Mouse (Mus musculus) neural tube, embryonic 14.5 days (tissue): ENCODE measurements around the gene Llgl2. TPM values are rescaled to one million over a fixed set of nuclear protein-coding genes. Genes with fewer than 3 reads are reported as not detected.
"Not testable (repeated sequence)": the region's sequence is repeated elsewhere in the genome, so short reads cannot be mapped to it uniquely, and the experiment has no call there.

ENCODE experiments used
- ATAC-seq: fragments of 200-750 bp; cut with Nextera tagmentation; 2 replicates; pipeline ENCODE4 v1.8.0; 2017; ENCODE audit warnings: low read depth, mild to moderate bottlenecking, moderate TSS enrichment, moderate library complexity
- H3K27ac ChIP-seq: fragments of 300-500 bp; sonication (generic); 2 replicates; pipeline ENCODE4 v1.5.1; 2014; ENCODE audit warnings: low read depth, mild to moderate bottlenecking, control low read depth, low read length, moderate library complexity, mixed read lengths
- H3K27me3 ChIP-seq: fragments of 300-500 bp; sonication (generic); 2 replicates; pipeline ENCODE4 v1.6.1; 2014; ENCODE audit warnings: low read length; ENCODE audit not compliant: control insufficient read depth, insufficient read depth
- H3K36me3 ChIP-seq: fragments of 300-500 bp; sonication (generic); 2 replicates; pipeline ENCODE4 v1.6.1; 2014; ENCODE audit warnings: low read length, mixed read lengths; ENCODE audit not compliant: control insufficient read depth, insufficient read depth
- H3K4me1 ChIP-seq: fragments of 300-500 bp; sonication (generic); 2 replicates; pipeline ENCODE4 v1.6.1; 2014; ENCODE audit warnings: low read length; ENCODE audit not compliant: control insufficient read depth, insufficient read depth
- H3K4me2 ChIP-seq: fragments of 300-500 bp; sonication (generic); 2 replicates; pipeline ENCODE4 v1.6.1; 2014; ENCODE audit warnings: mild to moderate bottlenecking, low read depth, low read length, control low read depth
- H3K4me3 ChIP-seq: fragments of 300-500 bp; sonication (generic); 2 replicates; pipeline ENCODE4 v1.5.1; 2014; ENCODE audit warnings: low read depth, low read length, control low read depth, mixed read lengths
- H3K9ac ChIP-seq: fragments of 300-500 bp; sonication (generic); replicated peaks from 2 replicates; pipeline ENCODE4 v1.6.1; 2014; ENCODE audit warnings: low read depth, mild to moderate bottlenecking, control low read depth, low read length, mixed read lengths
- H3K9me3 ChIP-seq: fragments of 300-500 bp; sonication (generic); 2 replicates; pipeline ENCODE4 v1.6.1; 2016; ENCODE audit warnings: low read length; ENCODE audit not compliant: control insufficient read depth
- WGBS: fragments of 180-500 bp; shearing (Covaris S2); extraction: QIAGEN DNeasy Blood & Tissue Kit; methylation state at CpG from one replicate; pipeline ENCODE4 v1.1.7; 2014; 5-methylcytosine and 5-hydroxymethylcytosine counted together
- polyA plus RNA-seq: library from polyadenylated mRNA; unstranded; fragments of >200 nt; fragmentation: Nextera tagmentation; extraction: Ambion mirVana; gene quantifications from 2 replicates; pipeline ENCODE4 v1.2.1, GENCODE M21; 2014

The Llgl2 gene
- polyA plus RNA-seq, 1 experiment from 2014 or later, result 0.50 TPM

DNA sequence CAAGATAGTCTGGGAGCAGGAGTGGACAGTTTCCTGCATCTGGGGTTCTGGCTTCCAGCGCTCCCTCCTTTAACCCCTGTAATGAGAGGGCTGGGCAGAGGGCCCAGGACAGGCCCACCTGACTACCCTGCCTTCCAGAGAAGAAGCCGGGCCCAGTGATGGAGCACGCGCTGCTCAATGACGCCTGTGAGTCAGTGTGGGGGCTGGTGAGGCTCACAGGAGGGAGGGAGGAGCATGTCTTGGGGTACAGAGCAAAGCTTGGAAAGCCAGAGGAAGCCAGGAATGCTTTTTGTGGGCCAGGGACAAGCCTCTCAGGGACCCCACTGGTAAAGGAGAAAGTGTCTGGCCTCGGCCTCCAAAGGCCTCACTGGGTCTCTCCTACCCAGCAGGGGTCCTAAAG is 30.8 kb downstream of the Llgl2 start:
- H3K9ac ChIP-seq, result no peak overlapping the region
- H3K9me3 ChIP-seq, result no peaks in the 10 kb centered on the region
- H3K4me3 ChIP-seq, result no peak overlapping the region
- WGBS, result 93% methylated on average over 6 of the region's 6 CpGs
- no peaks in the 10 kb centered on the region for H3K36me3 ChIP-seq
- peaks cover 21% of the 10 kb centered on the region for H3K27me3 ChIP-seq
- no peak overlapping the region for H3K27ac ChIP-seq
- ATAC-seq, result no peak
- 0 out of 2 replicates have a peak, but pooled peaks cover 6% of the 10 kb centered on the region for H3K4me1 ChIP-seq
- H3K4me2 ChIP-seq, result no peak overlapping the region

DNA sequence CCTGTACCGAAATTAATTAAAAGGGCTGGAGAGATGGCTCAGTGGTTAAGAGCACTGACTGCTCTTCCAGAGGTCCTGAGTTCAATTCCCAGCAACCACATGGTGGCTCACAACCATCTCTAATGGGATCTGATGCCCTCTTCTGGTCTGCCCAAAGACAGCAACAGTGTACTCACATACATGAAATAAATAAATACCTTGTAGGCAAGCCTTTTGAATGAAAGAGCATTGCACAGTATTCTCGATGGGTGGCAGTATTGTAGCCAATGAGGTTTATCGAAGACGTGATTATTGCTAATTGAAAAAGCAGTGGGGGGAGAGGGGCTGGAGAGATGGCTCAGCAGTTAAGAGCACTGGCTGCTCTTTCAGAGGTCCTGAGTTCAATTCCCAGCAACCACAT is 33.3 kb downstream of the Llgl2 start:
- not testable (repeated sequence) for H3K4me2 ChIP-seq, H3K4me1 ChIP-seq, H3K36me3 ChIP-seq, ATAC-seq, H3K9me3 ChIP-seq, H3K4me3 ChIP-seq, H3K9ac ChIP-seq, H3K27ac ChIP-seq
- peaks cover 27% of the 10 kb centered on the region for H3K27me3 ChIP-seq
- 93% methylated on average over 4 of the region's 4 CpGs for WGBS

DNA sequence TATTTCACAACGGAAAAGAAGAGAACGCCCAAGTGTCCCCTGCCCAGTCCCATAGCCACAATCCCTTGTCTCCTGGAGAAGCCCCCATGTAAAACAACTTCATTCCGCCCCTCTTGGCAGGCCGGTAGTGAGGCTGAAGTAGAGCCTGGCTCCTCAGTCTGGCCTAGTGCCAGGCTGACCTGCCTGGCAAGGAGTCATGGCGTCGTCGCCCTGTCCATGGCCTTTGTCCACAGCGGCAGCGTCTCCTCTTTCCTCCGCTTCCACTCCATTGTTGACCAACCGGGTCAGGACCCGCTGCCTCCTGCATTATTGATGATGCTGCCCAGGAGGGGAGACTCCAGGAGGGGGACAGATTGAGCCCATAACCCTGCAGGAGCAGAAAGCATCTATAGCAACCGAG is 34.1 kb downstream of the Llgl2 start:
- H3K4me2 ChIP-seq, result no peak overlapping the region
- no peaks in the 10 kb centered on the region for H3K36me3 ChIP-seq
- WGBS, result 37% methylated on average over 13 of the region's 13 CpGs
- H3K4me1 ChIP-seq, result 0 out of 2 replicates have a peak, but pooled peaks cover 6% of the 10 kb centered on the region
- no peaks in the 10 kb centered on the region for H3K9me3 ChIP-seq
- ATAC-seq, result no peak
- H3K9ac ChIP-seq, result no peak overlapping the region
- no peak overlapping the region for H3K4me3 ChIP-seq
- H3K27me3 ChIP-seq, result peaks cover 27% of the 10 kb centered on the region
- H3K27ac ChIP-seq, result no peak overlapping the region

DNA sequence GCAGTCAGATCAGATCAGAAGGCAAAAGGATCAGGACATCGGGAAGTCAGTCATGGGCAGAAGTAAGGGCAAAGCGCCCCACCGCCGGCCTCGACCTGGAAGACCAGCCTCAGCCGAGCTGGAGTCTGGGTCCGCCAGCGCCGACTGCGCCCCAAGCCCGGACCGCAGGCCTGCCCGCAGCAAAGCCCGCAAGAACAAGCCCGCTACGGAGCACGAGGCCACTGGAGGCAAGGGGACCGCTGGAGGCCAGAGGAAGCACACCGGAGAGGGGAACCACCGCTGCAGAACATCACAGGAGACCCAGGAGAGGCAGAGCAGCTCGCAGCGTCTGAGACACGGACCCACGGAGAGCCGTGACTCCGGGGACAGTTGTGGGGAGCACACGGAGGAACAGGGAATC is 34.5 kb downstream of the Llgl2 start, which contains the start of gene Myo15b:
Myo15b (plus strand) TSS at position 53 of the 400 bp plus-strand sequence.
- no peaks in the 10 kb centered on the region for H3K36me3 ChIP-seq
- no peak for ATAC-seq
- no peaks in the 10 kb centered on the region for H3K9me3 ChIP-seq
- peaks cover 27% of the 10 kb centered on the region for H3K27me3 ChIP-seq
- 0 out of 2 replicates have a peak, but pooled peaks cover 6% of the 10 kb centered on the region for H3K4me1 ChIP-seq
- H3K4me3 ChIP-seq, result peak within 1 kb of the TSS; percentile 26
- 11% methylated on average over 27 of the region's 27 CpGs for WGBS
- H3K9ac ChIP-seq, result peak within 1 kb of the TSS; percentile 39; the same call in 1 of the 2 replicates
- H3K4me2 ChIP-seq, result peak within 1 kb of the TSS; percentile 44
- no peak within 1 kb of the TSS for H3K27ac ChIP-seq

DNA sequence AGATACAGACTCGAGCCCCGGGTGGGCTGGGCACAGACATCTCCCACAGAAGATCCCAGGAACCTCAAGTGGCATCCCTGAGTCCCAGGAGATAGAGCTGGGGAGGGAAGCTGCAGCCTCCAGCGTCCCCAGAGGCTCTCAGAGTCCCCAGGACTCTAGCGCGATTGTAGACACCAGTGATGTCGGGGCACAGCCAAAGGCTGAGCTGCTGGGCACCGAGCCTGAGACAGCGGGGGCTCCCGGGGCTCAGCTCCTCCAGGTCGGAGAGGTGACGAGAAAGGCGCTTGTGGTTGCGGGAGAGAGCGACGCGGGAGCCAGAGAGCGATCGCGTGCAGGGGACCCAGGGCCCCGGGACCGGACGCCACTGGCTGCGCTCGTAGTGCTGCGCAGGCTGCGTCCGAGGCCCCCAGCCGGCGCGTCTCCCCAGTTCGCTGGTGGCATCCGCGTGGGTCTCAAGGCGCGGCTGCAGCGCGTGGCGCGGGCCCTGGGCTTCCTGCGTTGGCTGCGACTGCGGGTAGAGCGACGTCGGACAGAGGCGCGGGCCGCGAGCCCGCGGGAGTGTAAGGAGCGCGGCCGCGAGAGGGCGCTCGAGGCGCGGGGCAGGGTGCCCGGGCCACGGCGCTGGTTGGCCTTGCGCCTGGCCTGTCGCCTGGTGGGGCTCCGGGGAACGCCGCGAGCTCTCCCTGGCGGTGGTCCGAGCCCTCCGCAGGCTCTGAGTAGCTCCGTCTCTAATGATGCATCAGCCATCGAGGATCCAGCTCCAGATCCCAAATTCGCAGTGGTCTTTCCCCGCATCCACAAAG is 35.5 kb downstream of the Llgl2 start:
- peak; percentile 86; the same call in 1 of the 2 replicates for ATAC-seq
- peak overlapping the region; percentile 39; the same call in 1 of the 2 replicates for H3K9ac ChIP-seq
- peak overlapping the region; percentile 44 for H3K4me2 ChIP-seq
- H3K4me3 ChIP-seq, result peak overlapping the region; percentile 26
- H3K27me3 ChIP-seq, result peaks cover 27% of the 10 kb centered on the region
- 2% methylated on average over 57 of the region's 75 CpGs for WGBS
- 0 out of 2 replicates have a peak, but pooled peaks cover 6% of the 10 kb centered on the region for H3K4me1 ChIP-seq
- H3K9me3 ChIP-seq, result no peaks in the 10 kb centered on the region
- no peaks in the 10 kb centered on the region for H3K36me3 ChIP-seq
- no peak overlapping the region for H3K27ac ChIP-seq

DNA sequence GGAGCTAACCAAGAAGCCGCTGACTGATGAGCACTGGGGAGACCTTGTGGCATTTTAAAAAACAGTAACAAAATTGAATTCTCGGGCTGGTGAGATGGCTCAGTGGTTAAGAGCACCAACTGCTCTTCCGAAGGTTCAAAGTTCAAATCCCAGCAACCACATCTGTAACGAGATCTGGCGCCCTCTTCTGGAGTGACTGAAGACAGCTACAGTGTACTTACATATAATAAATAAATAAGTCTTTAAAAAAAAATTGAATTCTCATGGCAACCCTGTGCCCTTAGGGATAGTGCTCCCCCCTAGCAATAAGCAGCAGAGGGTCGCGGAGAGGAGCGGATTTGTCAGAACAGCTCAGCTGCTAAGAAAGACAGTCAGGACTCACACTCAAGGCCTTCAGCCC is 40.0 kb downstream of the Llgl2 start:
- Histone ChIP-seq H3K36me3 (no peaks in the 10 kb centered on the region), H3K4me3 (no peak overlapping the region), H3K27ac (no peak overlapping the region), H3K9me3 (no peaks in the 10 kb centered on the region), H3K4me2 (no peak overlapping the region), H3K9ac (no peak overlapping the region), H3K4me1 (0 out of 2 replicates have a peak, but pooled peaks cover 6% of the 10 kb centered on the region), H3K27me3 (peaks cover 13% of the 10 kb centered on the region)
- no peak for ATAC-seq
- 90% methylated on average over 8 of the region's 8 CpGs for WGBS

DNA sequence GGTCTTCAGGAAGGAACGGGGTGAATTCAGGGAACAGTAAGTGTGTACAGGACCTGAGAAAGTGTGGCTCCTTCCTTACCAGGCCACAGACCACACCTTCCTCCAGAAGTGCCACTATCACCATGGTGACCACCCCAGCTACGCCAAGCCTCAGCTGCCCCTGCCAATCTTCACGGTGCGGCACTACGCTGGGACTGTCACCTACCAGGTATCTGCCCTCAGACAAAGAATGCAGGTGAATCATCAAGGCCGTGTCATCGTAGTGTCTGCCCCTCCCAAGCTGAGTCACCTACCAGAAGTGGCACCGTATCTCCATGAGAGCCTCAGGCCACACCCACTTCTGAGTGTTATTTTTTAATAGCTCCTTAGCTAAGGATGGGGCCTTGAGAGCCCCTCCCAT is 45.5 kb downstream of the Llgl2 start:
- no peaks in the 10 kb centered on the region for H3K27me3 ChIP-seq

DNA sequence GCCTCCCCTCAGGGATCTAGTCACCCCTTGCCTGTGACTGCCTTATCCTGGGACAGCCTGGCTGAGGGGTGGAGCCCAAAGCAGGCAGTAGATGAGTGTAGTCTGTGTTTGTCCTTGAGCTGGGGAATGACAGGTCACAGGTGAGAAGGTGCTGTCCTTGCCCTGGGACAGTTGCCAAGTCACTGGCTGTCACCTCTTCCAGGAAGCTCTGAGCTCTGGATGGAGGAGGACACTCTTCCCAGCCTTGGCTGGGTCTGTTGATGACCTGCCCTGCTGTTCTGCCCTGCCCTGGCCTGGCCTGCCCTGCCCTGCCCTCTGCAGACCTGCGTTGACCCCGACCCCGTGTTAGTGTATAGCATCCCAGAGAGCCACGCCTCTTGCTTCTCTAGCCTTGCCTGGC is 48.6 kb downstream of the Llgl2 start:
- no peak overlapping the region for H3K9ac ChIP-seq
- no peaks in the 10 kb centered on the region for H3K36me3 ChIP-seq
- WGBS, result 67% methylated on average over 4 of the region's 4 CpGs
- H3K27ac ChIP-seq, result no peak overlapping the region
- no peak overlapping the region for H3K4me2 ChIP-seq
- no peaks in the 10 kb centered on the region for H3K4me1 ChIP-seq
- no peaks in the 10 kb centered on the region for H3K27me3 ChIP-seq
- no peak for ATAC-seq
- no peak overlapping the region for H3K4me3 ChIP-seq
- H3K9me3 ChIP-seq, result no peaks in the 10 kb centered on the region

More for the DNA sequence above, 45.5 kb downstream of the Llgl2 start:
- H3K36me3 ChIP-seq, result no peaks in the 10 kb centered on the region
- no peaks in the 10 kb centered on the region for H3K9me3 ChIP-seq
- no peak overlapping the region for H3K4me3 ChIP-seq
- H3K4me2 ChIP-seq, result no peak overlapping the region
- ATAC-seq, result no peak
- no peaks in the 10 kb centered on the region for H3K4me1 ChIP-seq
- WGBS, result 83% methylated on average over 8 of the region's 8 CpGs
- no peak overlapping the region for H3K9ac ChIP-seq
- no peak overlapping the region for H3K27ac ChIP-seq

DNA sequence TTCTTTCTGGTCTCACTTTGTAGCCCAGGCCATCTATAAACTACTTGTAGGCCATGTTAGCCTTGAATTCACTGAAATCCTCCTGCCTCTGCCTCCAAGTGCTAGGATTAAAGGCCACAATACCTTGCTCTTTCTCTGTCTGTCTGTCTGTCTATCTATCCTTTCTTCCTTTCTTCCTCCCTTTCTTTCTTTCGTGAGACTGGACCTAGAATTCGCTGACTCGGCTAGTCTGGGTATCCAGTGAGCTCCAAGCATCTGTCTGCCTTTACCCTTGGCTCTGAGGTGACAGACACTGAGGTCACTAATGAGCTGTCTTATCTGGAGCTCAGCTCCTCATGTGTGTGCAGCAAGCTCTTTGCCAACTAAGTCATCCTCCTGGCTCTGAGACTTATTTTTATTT is 52.1 kb downstream of the Llgl2 start:
- WGBS, result 95% methylated on average over 3 of the region's 3 CpGs
- H3K9ac ChIP-seq, result no peak overlapping the region
- H3K36me3 ChIP-seq, result no peaks in the 10 kb centered on the region
- H3K4me3 ChIP-seq, result no peak overlapping the region
- no peak overlapping the region for H3K4me2 ChIP-seq
- ATAC-seq, result no peak
- H3K9me3 ChIP-seq, result no peaks in the 10 kb centered on the region
- no peaks in the 10 kb centered on the region for H3K4me1 ChIP-seq
- no peaks in the 10 kb centered on the region for H3K27me3 ChIP-seq
- H3K27ac ChIP-seq, result no peak overlapping the region
